Mouse (Mus musculus) limb, embryonic 14.5 days (tissue): ENCODE data around the gene Bend6. TPM values are rescaled to one million over a fixed set of nuclear protein-coding genes. Genes with fewer than 3 reads are reported as not detected.

Source experiments
- ATAC-seq: fragments of 200-750 bp; cut with Nextera tagmentation; 2 replicates; pipeline ENCODE4 v1.8.0; 2017; ENCODE audit warnings: low read depth, moderate number of reproducible peaks, moderate TSS enrichment; ENCODE audit not compliant: low FRiP score
- DNase-seq: peaks from one replicate; pipeline ENCODE4 v3.0.0-alpha.2; 2015; ENCODE audit warnings: low spot score
- H3K27ac ChIP-seq: fragments of 300-500 bp; sonication (generic); replicated peaks from 2 replicates; pipeline ENCODE4 v1.5.1; 2014; ENCODE audit warnings: low read depth, mild to moderate bottlenecking, low read length, moderate library complexity, mixed read lengths
- H3K27me3 ChIP-seq: fragments of 300-500 bp; sonication (generic); 2 replicates; pipeline ENCODE4 v1.6.1; 2014; ENCODE audit warnings: low read length, mixed read lengths; ENCODE audit not compliant: control insufficient read depth, insufficient read depth
- H3K36me3 ChIP-seq: fragments of 300-500 bp; sonication (generic); 2 replicates; pipeline ENCODE4 v1.6.1; 2014; ENCODE audit warnings: mild to moderate bottlenecking, low read length, moderate library complexity, mixed read lengths; ENCODE audit not compliant: control insufficient read depth, insufficient read depth
- H3K4me1 ChIP-seq: fragments of 300-500 bp; sonication (generic); 2 replicates; pipeline ENCODE4 v1.6.1; 2014; ENCODE audit warnings: antibody characterized with exemption, low read length, mixed read lengths; ENCODE audit not compliant: control insufficient read depth, insufficient read depth
- H3K4me2 ChIP-seq: fragments of 300-500 bp; sonication (generic); replicated peaks from 2 replicates; pipeline ENCODE4 v1.6.1; 2014; ENCODE audit warnings: low read depth, mild to moderate bottlenecking, low read length, moderate library complexity; ENCODE audit not compliant: severe bottlenecking
- H3K4me3 ChIP-seq: fragments of 300-500 bp; sonication (generic); replicated peaks from 2 replicates; pipeline ENCODE4 v1.5.1; 2014; ENCODE audit warnings: low read length
- H3K9ac ChIP-seq: fragments of 300-500 bp; sonication (generic); 2 replicates; pipeline ENCODE4 v1.6.1; 2014; ENCODE audit warnings: mild to moderate bottlenecking, low read depth, low read length, moderate library complexity; ENCODE audit not compliant: severe bottlenecking
- H3K9me3 ChIP-seq: fragments of 300-500 bp; sonication (generic); 2 replicates; pipeline ENCODE4 v1.6.1; 2016; ENCODE audit warnings: low read length; ENCODE audit not compliant: control insufficient read depth
- POLR2A ChIP-seq: fragments of 200-500 bp; IDR thresholded peaks from 2 replicates; pipeline ENCODE4 v1.8.0; 2012; ENCODE audit warnings: inconsistent platforms, mild to moderate bottlenecking, moderate library complexity, borderline replicate concordance; ENCODE audit not compliant: insufficient read depth, insufficient read length; ENCODE audit errors: extremely low read depth
- WGBS: fragments of 180-500 bp; shearing (Covaris S2); extraction: QIAGEN DNeasy Blood & Tissue Kit; methylation state at CpG from one replicate; pipeline ENCODE4 v1.1.7; 2014; 5-methylcytosine and 5-hydroxymethylcytosine counted together
- polyA plus RNA-seq, 2 experiments: library from polyadenylated mRNA; depleted of rRNA in 1 of 2; stranded (reverse) in 1 of 2; unstranded in 1 of 2; fragments of >200 nt; fragmentation: Nextera tagmentation in 1 of 2; extraction: Ambion mirVana in 1 of 2; gene quantifications; 2 replicates each; pipeline versions ENCODE4 v1.2.1 to v1.2.3; 2012 to 2014

Bend6 gene
- polyA plus RNA-seq, 2 experiments, result 1.5 TPM

DNA sequence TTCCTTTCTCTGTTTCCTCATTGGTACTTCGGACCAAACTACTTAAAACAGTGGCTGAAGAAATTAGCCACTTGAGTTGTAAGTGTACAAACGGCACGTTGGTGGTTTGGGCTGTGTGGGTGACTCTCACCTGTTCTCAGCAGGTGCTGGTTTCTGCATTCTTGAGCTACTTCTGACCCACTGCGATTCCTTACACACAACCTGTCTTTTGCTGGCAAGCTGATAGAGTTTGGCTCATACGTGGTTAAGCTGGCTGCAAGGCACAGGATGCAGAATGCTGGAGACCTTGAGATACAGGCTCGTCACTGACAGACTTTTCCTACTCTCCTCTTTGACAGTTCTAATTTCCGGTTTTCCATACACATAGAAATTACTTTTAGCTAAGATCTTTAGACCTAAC is 19.9 kb upstream of the Bend6 start:
- DNase-seq, result no peak
- 87% methylated on average over 7 of the region's 7 CpGs for WGBS

DNA sequence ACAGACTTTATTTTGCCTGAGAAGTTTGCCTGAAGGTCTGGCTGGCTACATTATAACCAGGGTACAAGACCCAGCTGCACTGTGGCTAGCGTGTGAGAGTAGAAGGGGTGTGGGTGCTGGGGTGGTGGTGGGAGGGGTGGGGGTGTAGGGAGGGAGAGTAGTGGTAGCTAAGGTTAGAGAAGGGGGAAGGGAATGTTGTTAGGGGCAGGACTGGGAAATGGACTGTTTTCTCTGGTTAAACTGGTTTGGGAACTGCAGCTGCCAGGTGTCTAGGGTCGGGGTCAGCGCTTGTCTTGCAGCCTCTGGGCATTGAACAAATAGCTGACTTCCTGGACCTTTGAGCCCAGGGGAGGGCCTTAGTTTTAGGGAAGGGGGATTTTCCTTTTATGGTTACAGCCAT is 17.7 kb upstream of the Bend6 start:
- no peak overlapping the region for H3K4me3 ChIP-seq
- H3K4me2 ChIP-seq, result no peak overlapping the region
- no peaks in the 10 kb centered on the region for H3K4me1 ChIP-seq
- H3K27ac ChIP-seq, result no peak overlapping the region
- DNase-seq (no peak), ATAC-seq (no peak)
- H3K9me3 ChIP-seq, result no peaks in the 10 kb centered on the region
- no peak for TF ChIP-seq POLR2A
- H3K27me3 ChIP-seq, result no peaks in the 10 kb centered on the region
- H3K9ac ChIP-seq, result no peak overlapping the region
- H3K36me3 ChIP-seq, result no peaks in the 10 kb centered on the region
- WGBS, result 59% methylated on average over 3 of the region's 3 CpGs

More for the DNA sequence above, 19.9 kb upstream of the Bend6 start:
- Histone ChIP-seq H3K9ac (no peak overlapping the region), H3K9me3 (no peaks in the 10 kb centered on the region), H3K27ac (no peak overlapping the region), H3K36me3 (no peaks in the 10 kb centered on the region), H3K4me2 (no peak overlapping the region), H3K27me3 (no peaks in the 10 kb centered on the region), H3K4me3 (no peak overlapping the region), H3K4me1 (no peaks in the 10 kb centered on the region)
- no peak for TF ChIP-seq POLR2A
- no peak for ATAC-seq

DNA sequence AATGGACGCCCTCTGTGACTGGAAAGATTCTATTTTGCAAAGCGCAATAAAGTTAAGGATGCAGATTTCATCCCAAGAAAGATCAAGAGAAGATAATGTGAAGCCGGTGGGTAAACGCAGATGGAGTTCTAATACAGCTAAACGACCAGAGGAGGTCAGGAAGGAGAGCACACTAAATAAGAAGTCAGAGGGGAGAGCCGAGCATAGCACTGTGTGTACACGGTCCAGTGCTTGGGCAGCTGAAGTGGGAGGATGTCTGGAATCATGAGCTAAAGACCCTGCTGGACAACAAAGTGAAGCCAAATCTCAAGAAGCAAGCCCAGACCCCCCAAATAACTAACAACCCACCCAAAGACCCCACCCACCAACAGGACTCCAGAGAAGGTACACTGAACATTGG is 15.4 kb upstream of the Bend6 start:
- no peak for ATAC-seq
- no peaks in the 10 kb centered on the region for H3K9me3 ChIP-seq
- no peaks in the 10 kb centered on the region for H3K36me3 ChIP-seq
- no peak overlapping the region for H3K27ac ChIP-seq
- TF ChIP-seq POLR2A, result no peak
- H3K27me3 ChIP-seq, result no peaks in the 10 kb centered on the region
- DNase-seq, result no peak
- no peaks in the 10 kb centered on the region for H3K4me1 ChIP-seq
- H3K9ac ChIP-seq, result no peak overlapping the region
- 79% methylated on average over 7 of the region's 7 CpGs for WGBS
- H3K4me3 ChIP-seq, result no peak overlapping the region
- no peak overlapping the region for H3K4me2 ChIP-seq

- H3K4me2 ChIP-seq, result no peak overlapping the region
- H3K4me1 ChIP-seq, result no peaks in the 10 kb centered on the region
- no peak overlapping the region for H3K4me3 ChIP-seq
- WGBS, result 87% methylated on average over 5 of the region's 5 CpGs
- no peak overlapping the region for H3K27ac ChIP-seq
- ATAC-seq, result no peak
- H3K27me3 ChIP-seq, result no peaks in the 10 kb centered on the region
- H3K9me3 ChIP-seq, result no peaks in the 10 kb centered on the region
- no peaks in the 10 kb centered on the region for H3K36me3 ChIP-seq
- no peak for DNase-seq
- no peak for TF ChIP-seq POLR2A
- H3K9ac ChIP-seq, result no peak overlapping the region
Observed at GRCm38 (mm10) chr1:33916554-33916953, 8.9 kb upstream of the Bend6 start.

DNA sequence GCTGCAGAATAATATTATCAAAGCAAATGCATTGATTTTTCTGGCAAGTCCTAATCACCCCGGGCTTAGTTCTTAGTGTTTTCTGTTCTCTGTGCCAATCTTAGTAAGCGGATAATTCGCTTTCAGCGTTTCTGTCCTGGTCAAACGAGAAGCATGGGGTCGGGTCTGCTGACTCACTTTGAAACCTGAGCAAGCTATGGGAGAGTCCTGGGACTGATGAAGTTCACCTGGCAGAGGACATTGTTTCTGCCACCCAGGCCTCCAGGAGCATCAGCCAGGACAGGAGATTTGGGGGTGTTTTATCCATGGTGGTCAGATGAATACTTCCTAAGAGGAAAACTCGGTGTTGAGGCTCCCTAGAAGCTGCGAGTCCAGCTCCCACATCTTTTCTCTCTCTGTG is 4.0 kb upstream of the Bend6 start:
- Histone ChIP-seq H3K4me2 (no peak overlapping the region), H3K27me3 (peaks cover 20% of the 10 kb centered on the region), H3K9ac (no peak overlapping the region), H3K9me3 (no peaks in the 10 kb centered on the region), H3K4me3 (no peak overlapping the region), H3K36me3 (no peaks in the 10 kb centered on the region), H3K4me1 (peaks cover 6% of the 10 kb centered on the region; the same call in 1 of the 2 replicates), H3K27ac (no peak overlapping the region)
- ATAC-seq, result no peak
- DNase-seq, result no peak
- no peak for TF ChIP-seq POLR2A
- 72% methylated on average over 8 of the region's 8 CpGs for WGBS
